Mouse (Mus musculus): ENCODE measurements around the gene Slfn3.
"Not testable (repeated sequence)": the region's sequence is repeated elsewhere in the genome, so short reads cannot be mapped to it uniquely, and the experiment has no call there.

Slfn3 gene

DNA sequence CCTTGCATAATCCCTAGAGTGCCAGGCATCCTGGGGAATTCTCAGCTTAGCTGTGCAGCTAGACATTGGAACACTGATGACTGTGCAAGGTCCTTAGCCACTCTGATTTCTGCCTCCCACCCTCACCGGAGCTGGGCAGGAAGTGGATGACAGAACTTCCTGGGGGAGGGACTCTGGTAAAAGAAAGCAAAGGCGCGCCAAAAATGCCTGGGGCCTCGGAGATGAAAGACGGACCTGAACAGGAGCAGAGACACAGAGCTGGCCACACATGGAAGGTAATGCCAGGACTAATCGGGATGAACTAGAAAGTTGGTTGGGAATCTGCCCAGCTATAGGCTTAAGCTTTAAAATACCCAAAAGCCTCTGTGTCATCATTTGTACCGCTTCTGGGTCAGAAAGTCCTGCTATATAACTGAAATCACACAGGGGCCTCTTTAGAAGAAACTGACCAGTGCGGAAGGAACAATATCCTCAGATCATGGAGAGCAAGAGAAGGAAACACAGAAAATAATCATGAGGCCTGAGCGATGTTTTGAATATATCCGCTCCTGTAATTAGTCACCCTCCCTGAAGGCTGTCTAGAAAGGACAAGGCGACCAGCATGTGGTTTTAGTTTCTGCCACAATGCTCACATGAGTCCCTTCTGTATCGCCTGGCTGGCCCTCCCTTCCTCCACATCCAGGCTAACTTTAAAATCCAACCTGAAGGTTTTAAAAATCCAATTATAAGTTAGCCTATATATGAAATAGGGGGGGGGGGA lies at the start of gene Slfn3:
Gene Slfn3, plus strand, starts transcription at position 197 of the 760 bp plus-strand sequence.
- no peak for DNase-seq (ENCODE audit: low spot score)

GRCm38 (mm10) chr11:83148939-83149338 lies 42.2 kb upstream of the Slfn3 start:
- not testable (repeated sequence) for DNase-seq (ENCODE audit: low spot score)

DNA sequence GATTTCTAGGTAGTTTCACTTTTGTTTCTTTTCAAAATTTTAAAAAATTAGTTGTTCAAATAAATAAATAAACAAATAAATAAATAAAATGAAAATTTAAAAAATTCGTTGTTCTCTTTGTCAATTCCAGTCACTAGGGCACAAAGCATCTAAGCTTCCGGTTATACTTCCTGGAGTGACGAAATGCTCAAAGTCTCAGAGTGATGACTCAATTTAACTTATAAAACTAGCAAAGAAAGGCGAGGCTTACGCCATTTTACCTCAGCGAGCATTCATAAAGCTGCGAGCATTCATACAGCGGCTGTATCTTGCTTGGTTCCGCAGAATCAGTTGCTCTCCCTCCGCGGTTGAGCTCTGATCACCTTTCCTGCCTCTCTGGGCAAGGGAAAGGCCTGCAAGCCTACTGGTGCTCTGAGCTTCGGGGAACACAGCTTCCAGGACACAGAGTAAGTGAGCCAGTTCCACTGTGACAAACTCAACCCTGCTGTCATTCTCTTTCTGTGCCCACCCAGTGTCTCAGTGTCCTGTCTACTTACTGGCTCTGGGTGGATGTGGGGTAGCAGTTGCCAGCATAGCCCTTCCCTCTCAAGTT lies 16.1 kb upstream of the Slfn3 start, which contains the start of gene Slfn4:
Gene Slfn4, plus strand, starts transcription at position 239 of the 592 bp plus-strand sequence.
- no peak for DNase-seq (ENCODE audit: low spot score)

- no peak for DNase-seq (ENCODE audit: low spot score)
Observed at GRCm38 (mm10) chr11:83192001-83192400, 871 bp downstream of the Slfn3 start.

DNA sequence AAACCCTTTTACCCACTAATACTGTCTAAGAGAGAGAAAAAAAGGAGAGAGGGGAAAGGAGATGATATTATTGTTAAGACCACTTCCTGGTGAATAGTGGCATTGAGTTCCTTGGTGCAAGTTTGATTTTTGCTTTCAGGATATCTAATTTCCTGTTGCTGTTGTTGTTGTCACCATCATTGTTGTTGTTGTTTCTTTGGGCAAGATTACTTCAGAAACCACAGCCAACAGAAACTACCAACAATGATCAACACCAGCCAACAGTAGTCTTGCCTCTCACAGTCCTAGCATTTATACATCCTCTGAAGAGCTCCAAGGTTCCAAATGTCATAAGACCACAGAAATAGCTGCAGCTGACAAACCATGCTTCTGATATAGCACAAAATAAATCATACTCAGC lies 13.9 kb downstream of the Slfn3 start:
- DNase-seq (ENCODE audit: low spot score): no peak

DNA sequence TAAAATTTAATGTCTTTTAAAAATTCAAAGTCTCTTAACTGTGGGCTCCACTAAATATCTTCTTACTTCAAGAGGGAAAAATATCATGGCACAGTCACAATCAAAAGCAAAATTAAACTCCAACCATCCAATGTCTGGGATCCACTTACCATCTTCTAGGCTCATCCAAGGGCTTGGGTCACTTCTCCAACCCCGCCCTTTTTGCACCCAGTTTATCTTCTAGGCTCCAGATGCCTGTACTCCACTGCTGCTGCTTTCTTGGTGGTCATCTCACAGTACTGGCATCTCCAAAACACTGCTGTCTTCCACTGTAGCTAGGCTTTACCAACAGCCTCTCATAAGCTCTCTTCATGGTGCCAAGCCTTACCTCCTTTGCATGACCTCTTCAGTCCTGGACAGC lies 25.0 kb downstream of the Slfn3 start:
- DNase-seq (ENCODE audit: low spot score): no peak

- DNase-seq (ENCODE audit: low spot score): no peak
Observed at GRCm38 (mm10) chr11:83221328-83221877, 30.3 kb downstream of the Slfn3 start.

DNA sequence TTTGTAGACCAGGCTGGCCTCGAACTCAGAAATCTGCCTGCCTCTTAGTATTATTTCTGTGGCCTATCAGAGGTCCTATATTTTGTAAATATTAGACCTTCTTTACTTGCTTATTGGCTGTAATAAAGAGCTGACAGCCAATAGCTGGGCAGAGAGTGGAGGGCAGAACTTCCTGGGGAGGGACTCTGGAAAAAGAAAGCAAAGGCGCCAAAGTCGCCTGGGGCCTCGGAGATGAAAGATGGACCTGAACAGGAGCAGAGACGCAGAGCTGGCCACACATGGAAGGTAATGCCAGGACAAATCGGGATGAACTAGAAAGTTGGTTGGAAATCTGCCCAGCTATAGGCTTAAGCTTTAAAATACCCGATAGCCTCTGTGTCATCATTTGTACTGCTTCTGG lies 32.2 kb downstream of the Slfn3 start:
- DNase-seq (ENCODE audit: low spot score): no peak

DNA sequence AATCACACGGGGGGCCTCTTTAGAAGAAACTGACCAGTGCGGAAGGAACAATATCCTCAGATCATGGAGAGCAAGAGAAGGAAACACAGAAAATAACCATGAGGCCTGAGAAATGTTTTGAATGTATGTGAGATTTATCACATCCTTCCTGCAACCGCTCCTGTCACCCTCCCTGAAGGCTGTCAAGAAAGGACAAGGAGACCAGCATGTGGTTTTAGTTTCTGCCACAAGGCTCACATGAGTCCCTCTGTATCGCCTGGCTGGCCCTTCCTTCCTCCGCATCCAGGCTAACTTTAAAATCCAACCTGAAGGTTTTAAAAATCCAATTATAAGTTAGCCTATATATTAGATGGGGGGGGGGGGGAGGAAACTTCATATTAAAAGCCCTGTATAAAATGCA lies 32.7 kb downstream of the Slfn3 start:
- DNase-seq (ENCODE audit: low spot score): not testable (repeated sequence)

- DNase-seq (ENCODE audit: low spot score): no peak
Observed at GRCm38 (mm10) chr11:83224217-83224616, 33.1 kb downstream of the Slfn3 start.

DNA sequence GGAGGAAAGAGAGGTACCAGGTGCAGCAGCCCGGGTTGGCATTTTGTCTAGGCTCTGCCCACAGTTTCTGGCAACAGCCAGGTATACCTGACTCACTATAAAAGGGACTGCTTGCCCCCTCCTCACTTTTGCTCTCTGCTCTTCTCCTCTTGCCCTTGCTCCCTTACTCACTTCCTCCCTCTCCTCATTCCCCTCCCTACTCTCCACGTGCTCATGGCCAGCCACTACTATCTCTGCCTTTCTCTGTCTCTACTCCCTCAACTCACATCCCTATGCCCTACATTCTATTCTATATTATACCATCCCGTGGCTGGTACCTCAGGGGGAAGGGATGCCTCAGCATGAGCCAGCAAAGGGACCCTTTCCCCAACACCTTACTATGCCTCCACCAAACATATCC lies 33.6 kb downstream of the Slfn3 start:
- DNase-seq (ENCODE audit: low spot score): no peak

DNA sequence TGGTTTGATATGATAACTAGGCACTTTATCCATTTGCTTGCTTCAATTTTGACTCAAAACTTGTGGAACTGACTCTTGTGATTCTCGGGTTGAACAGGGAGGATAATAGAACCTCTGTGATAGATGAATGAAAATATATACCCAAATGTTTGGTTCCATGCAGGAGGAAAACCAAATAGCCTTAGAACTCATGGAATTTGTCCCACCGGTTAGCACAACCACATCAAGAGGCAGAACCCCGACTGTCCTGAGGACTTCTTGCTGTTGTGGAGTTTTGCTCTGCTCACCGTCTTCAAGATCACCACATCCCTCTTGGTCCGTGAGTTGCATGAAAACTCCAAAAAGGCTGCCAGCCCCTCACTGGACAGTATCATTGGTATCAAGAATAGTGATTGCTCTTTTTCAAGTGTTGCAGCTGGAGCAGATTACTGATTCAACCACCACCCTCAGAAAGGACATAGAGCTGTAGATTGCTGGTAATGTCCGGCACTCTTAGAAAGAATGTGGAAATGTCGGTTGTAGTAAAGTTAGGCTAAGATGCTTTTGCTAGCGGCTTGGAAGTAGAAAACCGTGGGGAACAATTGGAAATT lies 34.3 kb downstream of the Slfn3 start:
- no peak for DNase-seq (ENCODE audit: low spot score)

GRCm38 (mm10) chr11:83227926-83228723 lies 37.0 kb downstream of the Slfn3 start:
- DNase-seq (ENCODE audit: low spot score): no peak

- no peak for DNase-seq (ENCODE audit: low spot score)
Observed at GRCm38 (mm10) chr11:83230966-83231365, 39.8 kb downstream of the Slfn3 start.

GRCm38 (mm10) chr11:83233621-83234020 lies 42.5 kb downstream of the Slfn3 start:
- DNase-seq (ENCODE audit: low spot score): not testable (repeated sequence)

GRCm38 (mm10) chr11:83237390-83237789 lies 46.3 kb downstream of the Slfn3 start:
- not testable (repeated sequence) for DNase-seq (ENCODE audit: low spot score)

- no peak for DNase-seq (ENCODE audit: low spot score)
Observed at GRCm38 (mm10) chr11:83238389-83238788, 47.3 kb downstream of the Slfn3 start.

DNA sequence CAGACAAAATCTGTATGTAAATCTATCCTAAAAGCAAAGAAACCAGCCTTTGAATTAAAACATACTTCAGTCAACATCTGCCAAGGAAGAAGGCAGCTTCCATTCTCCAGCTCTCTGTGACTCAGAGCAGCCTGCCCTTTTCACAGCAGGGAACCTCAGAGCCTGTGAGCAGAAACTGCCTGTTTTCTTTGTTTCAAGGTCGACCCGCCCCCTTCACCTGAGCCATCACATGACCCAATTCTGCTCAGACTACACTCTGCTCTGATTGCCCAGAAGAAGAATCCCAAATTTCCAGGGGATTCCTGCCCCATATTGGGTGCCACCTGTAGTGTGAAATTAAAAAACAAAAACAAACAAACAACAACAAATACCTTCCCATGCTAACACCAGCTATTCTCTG lies 48.7 kb downstream of the Slfn3 start:
- DNase-seq (ENCODE audit: low spot score): no peak

- DNase-seq (ENCODE audit: low spot score): not testable (repeated sequence)
Observed at GRCm38 (mm10) chr11:83257211-83257610, 66.1 kb downstream of the Slfn3 start.

- DNase-seq (ENCODE audit: low spot score): no peak
Observed at GRCm38 (mm10) chr11:83262673-83263072, 71.5 kb downstream of the Slfn3 start.

GRCm38 (mm10) chr11:83263146-83263545 lies 72.0 kb downstream of the Slfn3 start:
- no peak for DNase-seq (ENCODE audit: low spot score)
